Mouse (Mus musculus): ENCODE measurements at regions not wholly inside any gene's neighbourhood (a gene's known extent, or its start where the extent isn't known, plus 50 kb on each side); places are given as distances from the start of the nearest gene placed in this dataset.

- TF ChIP-seq CTCF (IDR thresholded peaks at IDR 0.05; ENCODE audit: extremely low read depth, insufficient read depth, low read length) (no peak), POLR2A (IDR thresholded peaks at IDR 0.05; ENCODE audit: extremely low read depth, insufficient read depth, low read length) (no peak)
These were observed 79.6 kb upstream of the Grik3 start for GRCm38 (mm10) chr4:125410736-125411441.

Data from cortical plate, adult 2 months (tissue).